Mouse (Mus musculus) neural tube, embryonic 15.5 days (tissue): ENCODE measurements around the gene Ankrd13d. TPM values are rescaled to one million over a fixed set of nuclear protein-coding genes. Genes with fewer than 3 reads are reported as not detected.
A peak's percentile ranks its signal among the peaks of the same experiment; 100 is the strongest.

Experiments
- ATAC-seq: fragments of 200-750 bp; cut with Nextera tagmentation; 2 replicates; pipeline ENCODE4 v1.8.0; 2017; ENCODE audit warnings: mild to moderate bottlenecking, moderate TSS enrichment, moderate library complexity; ENCODE audit not compliant: low FRiP score
- H3K27ac ChIP-seq: fragments of 300-500 bp; sonication (generic); replicated peaks from 2 replicates; pipeline ENCODE4 v1.5.1; 2015; ENCODE audit warnings: mild to moderate bottlenecking, inconsistent platforms
- H3K27me3 ChIP-seq: fragments of 300-500 bp; sonication (generic); replicated peaks from 2 replicates; pipeline ENCODE4 v1.6.1; 2015; ENCODE audit warnings: inconsistent platforms
- H3K36me3 ChIP-seq: fragments of 300-500 bp; sonication (generic); 2 replicates; pipeline ENCODE4 v1.6.1; 2015; ENCODE audit warnings: inconsistent platforms
- H3K4me1 ChIP-seq: fragments of 300-500 bp; sonication (generic); 2 replicates; pipeline ENCODE4 v1.6.1; 2015; ENCODE audit warnings: inconsistent platforms
- H3K4me2 ChIP-seq: fragments of 300-500 bp; sonication (generic); 2 replicates; pipeline ENCODE4 v1.6.1; 2015; ENCODE audit warnings: inconsistent platforms, mild to moderate bottlenecking, moderate library complexity
- H3K4me3 ChIP-seq: fragments of 300-500 bp; sonication (generic); replicated peaks from 2 replicates; pipeline ENCODE4 v1.5.1; 2015; ENCODE audit warnings: mild to moderate bottlenecking, inconsistent platforms
- H3K9ac ChIP-seq: fragments of 300-500 bp; sonication (generic); replicated peaks from 2 replicates; pipeline ENCODE4 v1.6.1; 2015; ENCODE audit warnings: mild to moderate bottlenecking, inconsistent platforms
- H3K9me3 ChIP-seq: fragments of 300-500 bp; sonication (generic); replicated peaks from 2 replicates; pipeline ENCODE4 v1.6.1; 2016; ENCODE audit warnings: inconsistent platforms
- WGBS: fragments of 180-500 bp; shearing (Covaris S2); methylation state at CpG from one replicate; pipeline ENCODE4 v1.1.7; 2015; ENCODE audit warnings: mixed read lengths; 5-methylcytosine and 5-hydroxymethylcytosine counted together
- polyA plus RNA-seq: library from polyadenylated mRNA; unstranded; fragments of >200 nt; fragmentation: Nextera tagmentation; extraction: Ambion mirVana; gene quantifications from 2 replicates; pipeline ENCODE4 v1.2.1, GENCODE M21; 2015

Ankrd13d gene
- polyA plus RNA-seq, 1 experiment from 2014 or later: 75.4 TPM

DNA sequence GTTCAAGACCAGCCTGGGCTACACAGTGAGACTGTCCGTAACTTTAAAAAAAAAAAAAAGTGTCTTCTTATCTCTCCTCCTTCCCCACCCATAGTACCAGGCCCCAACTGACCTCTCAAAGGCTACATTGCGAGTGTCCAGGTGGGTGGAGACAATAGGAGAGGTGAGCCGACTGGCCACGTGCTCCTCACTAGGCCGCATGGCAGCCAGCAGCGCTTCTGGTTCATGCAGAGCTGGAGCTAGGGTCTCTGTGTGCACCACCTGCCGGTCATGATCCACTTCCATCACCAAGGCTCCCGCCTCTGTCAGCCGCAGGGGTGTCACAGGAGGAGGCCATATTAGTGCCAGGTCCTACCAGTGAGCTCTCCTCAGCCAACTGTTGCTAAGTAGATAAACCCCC lies 2.5 kb downstream of the Ankrd13d start:
- no peak for ATAC-seq
- Histone ChIP-seq H3K4me3 (no peak overlapping the region), H3K36me3 (peaks cover 23% of the 10 kb centered on the region), H3K9ac (no peak overlapping the region), H3K4me2 (no peak overlapping the region), H3K27ac (no peak overlapping the region), H3K4me1 (peaks cover 21% of the 10 kb centered on the region), H3K27me3 (no peaks in the 10 kb centered on the region), H3K9me3 (no peaks in the 10 kb centered on the region)
- WGBS: 95% methylated on average over 9 of the region's 9 CpGs

DNA sequence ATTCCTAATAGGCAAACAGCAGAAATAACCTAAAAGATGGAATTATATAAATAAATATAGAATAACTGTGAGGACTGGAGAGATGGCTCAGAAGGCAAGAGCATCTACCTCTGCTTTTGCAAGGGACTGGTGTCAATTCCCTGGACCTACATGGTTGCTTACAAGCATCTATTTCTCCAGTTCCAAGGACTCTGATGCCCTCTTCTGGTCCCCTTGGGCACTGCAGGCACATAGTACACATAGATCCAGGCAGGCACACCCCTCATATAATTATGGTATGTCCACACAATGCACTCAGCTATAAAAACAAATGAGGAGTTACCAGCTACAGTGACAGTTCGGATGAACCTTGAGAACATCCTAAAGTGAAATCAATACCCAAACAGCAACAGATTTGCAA lies 3.5 kb downstream of the Ankrd13d start:
- peaks cover 21% of the 10 kb centered on the region for H3K4me1 ChIP-seq
- ATAC-seq: no peak
- no peak overlapping the region for H3K4me3 ChIP-seq
- WGBS: 93% methylated on average over 1 of the region's 1 CpGs
- no peak overlapping the region for H3K4me2 ChIP-seq
- H3K9ac ChIP-seq: no peak overlapping the region
- H3K9me3 ChIP-seq: no peaks in the 10 kb centered on the region
- H3K36me3 ChIP-seq: peaks cover 24% of the 10 kb centered on the region
- no peaks in the 10 kb centered on the region for H3K27me3 ChIP-seq
- H3K27ac ChIP-seq: no peak overlapping the region

- H3K4me3 ChIP-seq: no peak overlapping the region
- H3K9ac ChIP-seq: no peak overlapping the region
- no peak for ATAC-seq
- H3K9me3 ChIP-seq: no peaks in the 10 kb centered on the region
- 94% methylated on average over 11 of the region's 11 CpGs for WGBS
- H3K4me1 ChIP-seq: peaks cover 12% of the 10 kb centered on the region
- peaks cover 30% of the 10 kb centered on the region for H3K36me3 ChIP-seq
- H3K27me3 ChIP-seq: peaks cover 20% of the 10 kb centered on the region
- no peak overlapping the region for H3K4me2 ChIP-seq
- no peak overlapping the region for H3K27ac ChIP-seq
Measured at GRCm38 (mm10) chr19:4270972-4271371, 12.0 kb downstream of the Ankrd13d start.

DNA sequence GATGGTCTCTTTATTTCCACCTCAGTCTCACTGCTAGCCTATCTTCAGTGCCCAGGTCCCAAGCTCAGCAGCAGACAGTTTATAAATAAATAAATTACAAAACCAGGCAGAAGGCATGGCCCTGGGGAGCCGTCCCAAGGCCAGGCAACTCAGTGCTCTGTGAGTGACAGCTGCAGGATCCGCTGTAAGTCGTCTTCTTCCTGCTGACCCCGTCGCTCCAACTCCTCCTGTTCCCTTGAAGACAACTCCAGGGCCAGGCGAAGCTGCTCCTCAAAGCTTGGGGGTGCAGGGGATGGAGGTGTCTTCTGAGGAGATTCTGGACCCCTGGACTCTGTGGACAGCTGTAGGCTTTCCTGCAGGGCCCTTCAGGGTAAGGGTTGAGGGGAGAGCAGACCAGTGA lies 12.8 kb downstream of the Ankrd13d start:
- H3K27ac ChIP-seq: no peak overlapping the region
- H3K9ac ChIP-seq: no peak overlapping the region
- ATAC-seq: no peak
- H3K36me3 ChIP-seq: peaks cover 29% of the 10 kb centered on the region
- 70% methylated on average over 6 of the region's 6 CpGs for WGBS
- H3K4me3 ChIP-seq: no peak overlapping the region
- H3K4me2 ChIP-seq: no peak overlapping the region
- peaks cover 12% of the 10 kb centered on the region for H3K4me1 ChIP-seq
- H3K9me3 ChIP-seq: no peaks in the 10 kb centered on the region
- H3K27me3 ChIP-seq: peaks cover 20% of the 10 kb centered on the region

DNA sequence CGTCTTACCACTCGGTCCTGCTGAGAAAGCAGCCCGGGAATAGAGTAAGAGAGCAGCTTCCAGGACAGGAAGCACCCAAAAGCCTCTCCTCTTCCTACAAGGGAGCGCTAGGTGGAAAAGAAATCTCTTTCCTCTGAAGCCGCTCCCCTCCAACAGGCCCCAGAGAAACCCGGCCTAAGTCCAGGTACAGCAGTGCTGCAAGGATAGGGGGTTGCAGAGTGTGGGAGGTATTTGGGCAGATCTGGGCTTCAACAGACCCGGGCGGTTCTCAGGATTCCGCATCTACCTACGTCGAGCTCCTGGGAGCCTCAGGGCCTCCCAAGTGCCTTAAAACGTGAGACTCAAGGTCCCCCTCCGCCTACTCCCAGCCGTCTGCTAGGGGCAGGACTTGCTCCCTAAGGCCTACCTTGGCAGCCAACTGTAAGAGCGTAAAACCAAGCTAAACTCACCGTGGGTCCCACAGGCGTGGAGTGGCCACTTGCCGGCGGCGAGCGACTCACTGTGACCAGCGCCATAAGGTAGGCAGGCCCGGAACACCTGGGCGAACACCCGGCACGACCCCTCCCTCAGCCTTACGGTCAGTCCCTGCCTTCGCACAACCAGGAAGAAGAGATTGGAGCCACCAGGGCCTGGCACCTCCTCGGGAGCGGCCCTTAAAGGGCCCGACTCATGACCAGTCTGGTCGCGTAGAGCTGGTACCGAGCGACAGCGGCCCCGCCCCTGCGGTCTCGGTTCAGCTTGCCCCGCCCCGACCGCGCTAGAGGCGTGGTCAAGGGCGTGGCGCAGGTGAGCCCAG lies 14.2 kb downstream of the Ankrd13d start, which contains the start of gene Ssh3:
TSS of gene Ssh3 (minus strand) at position 615 of the 796 bp plus-strand sequence.
- ATAC-seq: peak; percentile 74; the same call in 1 of the 2 replicates
- Histone ChIP-seq H3K27me3 (peaks cover 20% of the 10 kb centered on the region), H3K9ac (peak within 1 kb of the TSS; percentile 47), H3K4me1 (peaks cover 12% of the 10 kb centered on the region), H3K36me3 (peaks cover 28% of the 10 kb centered on the region), H3K4me2 (peak within 1 kb of the TSS; percentile 60), H3K4me3 (peak within 1 kb of the TSS; percentile 40), H3K9me3 (no peaks in the 10 kb centered on the region), H3K27ac (no peak within 1 kb of the TSS)
- WGBS: 7% methylated on average over 46 of the region's 46 CpGs

DNA sequence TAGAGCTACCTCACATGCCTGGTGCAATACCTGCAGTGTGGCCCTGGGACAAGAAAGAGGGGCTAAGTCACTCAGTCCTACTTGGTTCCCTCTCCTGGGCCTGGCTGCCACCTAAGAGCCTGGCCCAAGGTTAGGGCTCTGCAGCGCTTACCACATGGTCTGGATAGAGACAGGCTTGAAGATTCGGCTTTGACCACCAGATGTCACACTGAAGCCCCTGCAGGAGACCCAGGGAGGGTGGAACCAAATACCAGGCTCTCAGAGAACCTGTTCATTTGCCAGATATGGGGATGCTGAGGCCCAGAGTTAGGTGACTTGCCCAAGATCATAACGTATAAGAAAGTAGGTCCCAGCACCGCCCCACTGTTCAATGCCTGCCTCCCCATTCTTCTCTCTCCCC lies 17.0 kb downstream of the Ankrd13d start:
- H3K9ac ChIP-seq: no peak overlapping the region
- H3K27ac ChIP-seq: no peak overlapping the region
- H3K36me3 ChIP-seq: peaks cover 10% of the 10 kb centered on the region
- H3K4me2 ChIP-seq: no peak overlapping the region
- ATAC-seq: no peak
- no peaks in the 10 kb centered on the region for H3K9me3 ChIP-seq
- peaks cover 12% of the 10 kb centered on the region for H3K4me1 ChIP-seq
- WGBS: 67% methylated on average over 4 of the region's 4 CpGs
- no peak overlapping the region for H3K4me3 ChIP-seq
- H3K27me3 ChIP-seq: peaks cover 15% of the 10 kb centered on the region

DNA sequence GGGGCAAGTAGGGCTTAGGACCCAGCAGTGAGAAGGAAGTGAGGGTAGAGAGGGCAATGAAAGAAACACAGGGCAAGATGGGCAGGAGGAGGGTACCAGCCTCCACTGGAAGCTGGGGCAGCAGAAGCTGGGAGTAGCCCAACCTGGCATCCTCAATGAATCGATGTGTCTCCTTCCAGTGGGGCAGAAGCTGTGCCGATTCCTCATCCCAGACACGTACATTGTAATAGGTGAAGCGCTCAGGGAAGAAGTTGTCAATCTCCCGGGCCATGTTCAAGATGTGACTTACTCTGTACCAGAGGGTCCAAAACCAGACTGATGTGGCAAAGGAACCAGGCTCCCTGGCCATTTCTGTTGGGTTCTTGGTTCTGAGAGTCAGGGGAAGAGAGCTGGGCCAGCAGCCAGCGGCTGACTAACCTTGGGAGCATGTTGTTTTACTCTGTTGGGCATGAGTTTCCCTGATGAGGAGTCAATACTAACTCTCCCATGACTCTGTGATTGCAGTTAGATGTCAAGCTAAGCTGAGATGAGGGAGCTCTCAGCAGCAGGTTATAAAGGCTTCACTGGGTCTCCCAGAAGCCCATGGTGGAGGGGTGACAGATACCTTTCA lies 18.7 kb downstream of the Ankrd13d start:
- Histone ChIP-seq H3K9ac (no peak overlapping the region), H3K9me3 (no peaks in the 10 kb centered on the region), H3K4me3 (no peak overlapping the region), H3K27ac (no peak overlapping the region), H3K4me1 (peaks cover 10% of the 10 kb centered on the region), H3K4me2 (no peak overlapping the region), H3K27me3 (peaks cover 5% of the 10 kb centered on the region; the same call in 1 of the 2 replicates), H3K36me3 (no peaks in the 10 kb centered on the region)
- WGBS: 92% methylated on average over 6 of the region's 6 CpGs
- ATAC-seq: no peak

DNA sequence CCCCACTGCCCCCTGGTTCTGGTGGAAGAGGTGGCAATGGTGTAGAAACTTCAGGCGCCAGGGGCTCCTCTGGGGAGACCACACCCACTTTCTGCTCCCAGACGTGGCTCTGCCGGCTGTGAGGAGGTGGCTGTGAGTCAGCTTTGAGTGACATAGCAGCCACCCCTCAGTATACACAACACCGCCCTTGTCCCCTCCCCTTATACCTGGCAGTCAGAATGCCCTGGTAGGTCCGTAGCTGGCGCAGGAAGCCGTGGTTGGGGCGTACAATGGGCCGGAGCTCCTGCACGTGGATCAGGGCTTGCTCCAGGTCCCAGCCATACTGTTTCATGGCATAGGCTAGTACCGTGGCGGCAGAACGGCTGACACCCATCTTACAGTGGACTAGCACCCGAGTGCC lies 19.2 kb downstream of the Ankrd13d start:
- no peak overlapping the region for H3K4me3 ChIP-seq
- no peak for ATAC-seq
- H3K4me1 ChIP-seq: peaks cover 4% of the 10 kb centered on the region
- no peaks in the 10 kb centered on the region; the same call in 1 of the 2 replicates for H3K27me3 ChIP-seq
- no peak overlapping the region for H3K9ac ChIP-seq
- H3K27ac ChIP-seq: no peak overlapping the region
- H3K36me3 ChIP-seq: no peaks in the 10 kb centered on the region
- no peaks in the 10 kb centered on the region for H3K9me3 ChIP-seq
- 72% methylated on average over 14 of the region's 14 CpGs for WGBS
- H3K4me2 ChIP-seq: no peak overlapping the region

DNA sequence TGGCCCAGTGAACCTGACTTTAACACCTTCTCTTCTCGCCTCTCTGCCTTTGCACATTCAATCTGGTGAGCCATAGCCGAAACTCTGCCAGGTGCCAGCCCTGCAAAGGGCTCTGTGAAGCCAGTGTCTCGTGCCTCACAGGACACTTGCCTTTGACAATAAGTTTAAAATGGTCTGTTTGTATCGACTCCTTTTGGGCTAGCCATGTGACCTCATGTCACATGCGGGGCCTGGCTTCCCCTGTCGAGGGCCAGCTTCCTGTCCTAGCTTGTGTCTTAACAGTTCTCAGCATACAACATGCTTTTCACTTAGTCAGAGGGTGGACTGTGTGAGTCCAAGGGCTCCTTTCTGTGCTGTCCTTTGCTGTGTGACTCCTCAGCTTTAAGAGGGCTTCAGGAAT lies 20.2 kb downstream of the Ankrd13d start:
- Histone ChIP-seq H3K4me1 (peaks cover 4% of the 10 kb centered on the region), H3K9ac (no peak overlapping the region), H3K27me3 (no peaks in the 10 kb centered on the region), H3K9me3 (no peaks in the 10 kb centered on the region), H3K4me3 (no peak overlapping the region), H3K4me2 (no peak overlapping the region), H3K36me3 (no peaks in the 10 kb centered on the region), H3K27ac (no peak overlapping the region)
- no peak for ATAC-seq
- 71% methylated on average over 6 of the region's 6 CpGs for WGBS

DNA sequence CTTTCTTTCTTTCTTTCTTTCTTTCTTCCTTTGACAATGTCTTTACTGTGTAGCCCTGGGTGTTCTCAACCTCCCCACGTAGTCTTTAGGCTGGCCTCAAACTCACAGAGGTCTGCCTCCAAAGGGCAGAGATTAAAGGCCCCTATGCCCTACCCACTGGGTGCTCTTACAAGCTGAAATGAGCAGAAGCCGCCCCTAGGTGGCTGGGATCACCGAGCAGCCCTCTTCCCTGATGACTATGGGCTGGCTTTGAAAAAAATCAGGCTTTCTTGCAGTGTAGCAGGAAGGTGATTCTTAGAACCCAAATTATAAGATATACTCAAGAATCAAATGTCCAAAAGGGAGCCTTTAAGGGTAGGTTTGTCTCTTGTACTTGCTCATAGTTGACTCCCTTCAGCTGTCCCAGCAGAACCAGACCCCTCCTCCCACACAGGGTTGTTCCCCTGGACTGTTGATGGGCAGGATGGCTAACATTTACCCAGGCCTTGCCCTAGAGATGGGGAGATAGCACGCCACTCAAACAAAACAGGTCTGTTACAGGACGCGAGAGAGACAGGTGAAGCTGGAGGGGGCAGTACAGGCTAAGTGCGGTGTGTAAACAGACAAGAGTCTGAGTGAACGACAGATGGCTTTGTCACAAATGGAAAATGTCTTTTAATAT lies 21.8 kb downstream of the Ankrd13d start:
- H3K27me3 ChIP-seq: no peaks in the 10 kb centered on the region
- H3K4me2 ChIP-seq: no peak overlapping the region
- H3K4me3 ChIP-seq: no peak overlapping the region
- H3K9ac ChIP-seq: no peak overlapping the region
- H3K27ac ChIP-seq: no peak overlapping the region
- peaks cover 14% of the 10 kb centered on the region for H3K4me1 ChIP-seq
- H3K36me3 ChIP-seq: no peaks in the 10 kb centered on the region
- WGBS: 60% methylated on average over 8 of the region's 8 CpGs
- ATAC-seq: no peak
- no peaks in the 10 kb centered on the region for H3K9me3 ChIP-seq

GRCm38 (mm10) chr19:4257897-4258252 lies 25.1 kb downstream of the Ankrd13d start:
- no peaks in the 10 kb centered on the region for H3K27me3 ChIP-seq
- peak overlapping the region; percentile 90 for H3K4me2 ChIP-seq
- no peak overlapping the region for H3K27ac ChIP-seq
- H3K4me3 ChIP-seq: peak overlapping the region; percentile 63
- no peaks in the 10 kb centered on the region for H3K36me3 ChIP-seq
- no peaks in the 10 kb centered on the region for H3K9me3 ChIP-seq
- 23% methylated on average over 12 of the region's 12 CpGs for WGBS
- ATAC-seq: no peak; the same call in none of the 2 replicates
- H3K9ac ChIP-seq: peak overlapping the region; percentile 49
- peaks cover 14% of the 10 kb centered on the region for H3K4me1 ChIP-seq
